Mouse (Mus musculus): ENCODE measurements around the gene Ostm1. TPM values are rescaled to one million over a fixed set of nuclear protein-coding genes. Genes with fewer than 3 reads are reported as not detected.

Ostm1 gene
- polyA plus RNA-seq, 1 experiment from 2014 or later = 17.0 TPM

DNA sequence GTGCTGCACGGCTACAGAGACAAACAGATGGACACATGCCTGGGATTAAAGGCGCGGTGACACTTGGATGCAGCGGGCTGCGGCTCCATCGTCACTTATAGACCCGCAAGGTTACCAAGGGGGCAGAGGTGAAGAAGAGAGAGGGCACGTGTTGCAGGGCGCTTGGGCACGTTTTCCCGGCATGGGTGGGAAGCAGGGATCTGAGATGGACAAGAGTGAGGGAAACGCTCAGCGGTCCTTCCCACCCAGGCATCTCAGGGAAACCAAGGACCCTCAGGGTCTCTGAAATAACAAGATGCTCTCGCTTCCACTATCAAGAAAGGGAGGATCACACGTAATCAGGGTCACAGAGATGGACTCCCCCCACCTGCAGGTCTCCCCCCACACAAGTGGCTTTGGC is 10.7 kb upstream of the Ostm1 start:
- H3K27ac ChIP-seq (ENCODE audit: low read length) = no peak overlapping the region
- no peaks in the 10 kb centered on the region for H3K36me3 ChIP-seq (ENCODE audit: control insufficient read depth, insufficient read depth, low read length)
- peaks cover 68% of the 10 kb centered on the region for H3K27me3 ChIP-seq (replicated peaks; ENCODE audit: control insufficient read depth, insufficient read depth, low read length)
- no peak overlapping the region; the same call in 1 of the 2 replicates for H3K4me2 ChIP-seq (ENCODE audit: low read depth, low read length)
- H3K4me3 ChIP-seq (ENCODE audit: low read length) = no peak overlapping the region
- no peak for ATAC-seq
- no peaks in the 10 kb centered on the region for H3K9me3 ChIP-seq (ENCODE audit: control insufficient read depth, low read length)
- no peak overlapping the region for H3K9ac ChIP-seq (ENCODE audit: low read depth, low read length)
- no peaks in the 10 kb centered on the region for H3K4me1 ChIP-seq (ENCODE audit: control insufficient read depth, insufficient read depth, low read length)
- WGBS = under 1% methylated on average over 15 of the region's 15 CpGs

DNA sequence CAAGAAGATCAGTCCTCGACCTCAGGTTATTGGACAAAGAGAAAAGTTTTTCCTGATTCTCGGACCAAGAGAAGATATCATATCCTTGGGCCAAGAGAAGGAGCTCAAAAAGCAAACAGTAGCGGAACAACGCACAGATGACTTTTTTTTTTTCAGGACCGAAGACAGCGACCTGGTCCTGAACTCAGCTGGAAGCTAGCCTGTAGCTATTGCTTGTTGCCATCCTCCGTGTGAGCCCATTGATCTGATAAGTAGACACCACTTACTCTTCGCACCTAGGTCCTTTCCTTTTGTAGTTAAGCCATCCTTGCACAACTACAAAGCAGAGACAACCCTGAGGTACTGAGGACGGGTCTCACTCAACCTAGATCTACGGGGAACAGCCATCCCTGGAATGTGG is 9.0 kb upstream of the Ostm1 start:
- Histone ChIP-seq H3K4me2 (ENCODE audit: low read depth, low read length) (no peak overlapping the region), H3K4me3 (ENCODE audit: low read length) (no peak overlapping the region), H3K36me3 (ENCODE audit: control insufficient read depth, insufficient read depth, low read length) (no peaks in the 10 kb centered on the region), H3K27ac (ENCODE audit: low read length) (no peak overlapping the region), H3K4me1 (ENCODE audit: control insufficient read depth, insufficient read depth, low read length) (no peaks in the 10 kb centered on the region), H3K9ac (ENCODE audit: low read depth, low read length) (no peak overlapping the region), H3K27me3 (replicated peaks; ENCODE audit: control insufficient read depth, insufficient read depth, low read length) (peaks cover 67% of the 10 kb centered on the region), H3K9me3 (ENCODE audit: control insufficient read depth, low read length) (no peaks in the 10 kb centered on the region)
- WGBS = 2% methylated on average over 10 of the region's 10 CpGs
- ATAC-seq = no peak

GRCm38 (mm10) chr10:42577525-42578280 is 5.9 kb upstream of the Ostm1 start:
- no peaks in the 10 kb centered on the region for H3K9me3 ChIP-seq (ENCODE audit: control insufficient read depth, low read length)
- no peak overlapping the region for H3K27ac ChIP-seq (ENCODE audit: low read length)
- ATAC-seq = no peak
- no peaks in the 10 kb centered on the region for H3K36me3 ChIP-seq (ENCODE audit: control insufficient read depth, insufficient read depth, low read length)
- H3K9ac ChIP-seq (ENCODE audit: low read depth, low read length) = no peak overlapping the region
- H3K4me2 ChIP-seq (ENCODE audit: low read depth, low read length) = no peak overlapping the region
- peaks cover 77% of the 10 kb centered on the region for H3K27me3 ChIP-seq (replicated peaks; ENCODE audit: control insufficient read depth, insufficient read depth, low read length)
- 3% methylated on average over 15 of the region's 15 CpGs for WGBS
- no peak overlapping the region for H3K4me3 ChIP-seq (ENCODE audit: low read length)
- H3K4me1 ChIP-seq (ENCODE audit: control insufficient read depth, insufficient read depth, low read length) = no peaks in the 10 kb centered on the region

GRCm38 (mm10) chr10:42578281-42578675 is 5.3 kb upstream of the Ostm1 start:
- Histone ChIP-seq H3K27ac (ENCODE audit: low read length) (no peak overlapping the region), H3K4me1 (ENCODE audit: control insufficient read depth, insufficient read depth, low read length) (no peaks in the 10 kb centered on the region), H3K4me2 (ENCODE audit: low read depth, low read length) (no peak overlapping the region), H3K9ac (ENCODE audit: low read depth, low read length) (no peak overlapping the region), H3K9me3 (ENCODE audit: control insufficient read depth, low read length) (no peaks in the 10 kb centered on the region), H3K4me3 (ENCODE audit: low read length) (no peak overlapping the region), H3K27me3 (replicated peaks; ENCODE audit: control insufficient read depth, insufficient read depth, low read length) (peaks cover 77% of the 10 kb centered on the region), H3K36me3 (ENCODE audit: control insufficient read depth, insufficient read depth, low read length) (no peaks in the 10 kb centered on the region)
- 1% methylated on average over 15 of the region's 15 CpGs for WGBS
- no peak for ATAC-seq

DNA sequence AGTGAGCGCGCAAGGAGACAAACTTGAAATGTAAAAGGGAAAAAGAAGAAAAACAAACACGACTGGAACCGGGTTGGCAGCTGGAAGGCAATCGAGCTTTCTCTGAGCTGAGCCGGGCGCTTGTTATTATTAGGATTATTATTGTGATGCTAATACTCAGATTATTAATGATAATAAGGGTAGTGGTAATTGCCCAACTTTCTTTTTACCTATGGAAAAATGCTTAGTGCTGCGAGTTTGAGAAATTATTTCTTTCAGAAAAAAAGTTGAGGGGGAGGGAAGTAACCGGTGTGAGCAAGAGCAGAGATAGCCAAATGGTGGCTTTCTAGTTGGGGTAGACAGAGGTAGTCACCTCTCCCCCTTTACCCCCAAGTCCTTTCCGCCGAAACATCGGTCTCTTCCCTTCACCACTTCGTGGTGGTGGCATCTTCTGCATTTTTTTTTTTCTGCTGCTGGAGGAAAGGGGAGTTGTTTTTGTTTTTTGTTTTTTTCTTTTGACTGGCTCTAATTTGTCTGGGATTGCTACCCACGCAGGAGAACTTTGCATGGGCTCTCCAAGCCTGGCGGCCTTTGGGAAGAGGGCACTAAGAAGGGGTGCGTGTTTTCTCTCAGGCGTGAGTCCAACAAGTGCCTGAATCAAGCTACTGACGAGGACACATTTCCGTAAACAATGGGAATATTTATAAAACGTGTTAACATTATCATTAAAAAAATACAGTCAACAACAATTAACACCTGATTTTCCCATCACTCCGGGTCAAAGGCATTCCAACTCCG is 4.7 kb upstream of the Ostm1 start:
- Histone ChIP-seq H3K4me1 (ENCODE audit: control insufficient read depth, insufficient read depth, low read length) (no peaks in the 10 kb centered on the region), H3K27ac (ENCODE audit: low read length) (no peak overlapping the region), H3K36me3 (ENCODE audit: control insufficient read depth, insufficient read depth, low read length) (no peaks in the 10 kb centered on the region), H3K9ac (ENCODE audit: low read depth, low read length) (no peak overlapping the region), H3K4me2 (ENCODE audit: low read depth, low read length) (no peak overlapping the region), H3K9me3 (ENCODE audit: control insufficient read depth, low read length) (no peaks in the 10 kb centered on the region), H3K27me3 (replicated peaks; ENCODE audit: control insufficient read depth, insufficient read depth, low read length) (peaks cover 77% of the 10 kb centered on the region), H3K4me3 (ENCODE audit: low read length) (no peak overlapping the region)
- ATAC-seq = no peak
- 1% methylated on average over 22 of the region's 22 CpGs for WGBS

DNA sequence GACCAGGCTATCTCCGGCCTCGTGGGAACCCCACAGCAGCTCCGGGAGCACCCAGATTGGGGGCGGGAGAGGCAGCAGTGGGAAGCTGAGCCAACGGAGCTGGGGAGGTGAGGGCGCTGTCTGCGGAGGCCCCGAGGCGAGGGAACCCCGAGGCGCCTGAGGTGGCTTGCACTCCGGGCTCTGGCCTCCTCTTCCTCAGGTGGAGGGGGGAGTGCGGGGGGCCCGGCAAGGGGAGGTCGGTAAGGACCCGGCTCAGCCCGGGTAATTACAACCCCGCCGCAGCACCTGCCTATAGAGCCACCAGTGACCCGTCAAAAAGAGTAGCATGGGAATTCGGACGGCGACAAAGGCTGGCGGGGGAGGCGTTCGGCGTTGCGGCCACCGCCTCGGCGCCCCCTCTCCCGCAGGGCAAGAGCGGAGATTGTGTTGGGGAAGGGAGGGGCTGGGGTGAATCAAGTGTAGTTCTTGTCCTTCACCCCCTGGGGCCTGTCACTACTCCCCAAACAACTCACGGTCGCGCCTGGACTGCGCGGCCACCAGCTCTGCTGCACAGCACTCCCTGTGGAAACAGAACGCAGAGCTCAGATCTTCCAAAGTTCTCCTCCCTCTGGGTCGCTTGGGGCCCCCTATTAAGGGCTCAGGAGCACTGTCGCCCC is 4.0 kb upstream of the Ostm1 start:
- Histone ChIP-seq H3K27me3 (replicated peaks; ENCODE audit: control insufficient read depth, insufficient read depth, low read length) (peaks cover 77% of the 10 kb centered on the region), H3K4me3 (ENCODE audit: low read length) (peak overlapping the region; percentile 9; the same call in 1 of the 2 replicates), H3K4me1 (ENCODE audit: control insufficient read depth, insufficient read depth, low read length) (peaks cover 6% of the 10 kb centered on the region), H3K9me3 (ENCODE audit: control insufficient read depth, low read length) (no peaks in the 10 kb centered on the region), H3K36me3 (ENCODE audit: control insufficient read depth, insufficient read depth, low read length) (no peaks in the 10 kb centered on the region), H3K9ac (ENCODE audit: low read depth, low read length) (no peak overlapping the region), H3K27ac (ENCODE audit: low read length) (no peak overlapping the region), H3K4me2 (ENCODE audit: low read depth, low read length) (peak overlapping the region; percentile 16; the same call in 1 of the 2 replicates)
- no peak for ATAC-seq
- under 1% methylated on average over 41 of the region's 41 CpGs for WGBS

GRCm38 (mm10) chr10:42580131-42580950 is 3.3 kb upstream of the Ostm1 start:
- WGBS = 1% methylated on average over 29 of the region's 29 CpGs
- H3K27ac ChIP-seq (ENCODE audit: low read length) = no peak overlapping the region
- no peaks in the 10 kb centered on the region for H3K9me3 ChIP-seq (ENCODE audit: control insufficient read depth, low read length)
- peaks cover 77% of the 10 kb centered on the region for H3K27me3 ChIP-seq (replicated peaks; ENCODE audit: control insufficient read depth, insufficient read depth, low read length)
- no peak overlapping the region; the same call in 1 of the 2 replicates for H3K4me2 ChIP-seq (ENCODE audit: low read depth, low read length)
- peaks cover 6% of the 10 kb centered on the region for H3K4me1 ChIP-seq (ENCODE audit: control insufficient read depth, insufficient read depth, low read length)
- no peak for ATAC-seq
- H3K4me3 ChIP-seq (ENCODE audit: low read length) = no peak overlapping the region
- no peaks in the 10 kb centered on the region for H3K36me3 ChIP-seq (ENCODE audit: control insufficient read depth, insufficient read depth, low read length)
- H3K9ac ChIP-seq (ENCODE audit: low read depth, low read length) = no peak overlapping the region

- Histone ChIP-seq H3K9ac (ENCODE audit: low read depth, low read length) (no peak overlapping the region), H3K27me3 (replicated peaks; ENCODE audit: control insufficient read depth, insufficient read depth, low read length) (peaks cover 79% of the 10 kb centered on the region), H3K27ac (ENCODE audit: low read length) (no peak overlapping the region), H3K4me1 (ENCODE audit: control insufficient read depth, insufficient read depth, low read length) (peaks cover 6% of the 10 kb centered on the region), H3K9me3 (ENCODE audit: control insufficient read depth, low read length) (no peaks in the 10 kb centered on the region), H3K4me2 (ENCODE audit: low read depth, low read length) (no peak overlapping the region), H3K4me3 (ENCODE audit: low read length) (no peak overlapping the region), H3K36me3 (ENCODE audit: control insufficient read depth, insufficient read depth, low read length) (no peaks in the 10 kb centered on the region)
- WGBS = 6% methylated on average over 7 of the region's 7 CpGs
- no peak for ATAC-seq
These were observed 2.7 kb upstream of the Ostm1 start for GRCm38 (mm10) chr10:42580951-42581277.
